Mouse (Mus musculus) limb, embryonic 13.5 days (tissue): ENCODE results near the gene Hdac5. TPM values are rescaled to one million over a fixed set of nuclear protein-coding genes. Genes with fewer than 3 reads are reported as not detected.
A peak's percentile ranks its signal among the peaks of the same experiment; 100 is the strongest.

Experiments used
- ATAC-seq: fragments of 200-750 bp; cut with Nextera tagmentation; 2 replicates; pipeline ENCODE4 v1.8.0; 2017; ENCODE audit warnings: low read depth, moderate number of reproducible peaks, moderate TSS enrichment; ENCODE audit not compliant: low FRiP score
- H3K27ac ChIP-seq: fragments of 300-500 bp; sonication (generic); 2 replicates; pipeline ENCODE4 v1.5.1; 2015; ENCODE audit warnings: inconsistent platforms, mild to moderate bottlenecking, moderate library complexity
- H3K27me3 ChIP-seq: fragments of 300-500 bp; sonication (generic); 2 replicates; pipeline ENCODE4 v1.6.1; 2015; ENCODE audit warnings: mild to moderate bottlenecking, inconsistent platforms
- H3K36me3 ChIP-seq: fragments of 300-500 bp; sonication (generic); 2 replicates; pipeline ENCODE4 v1.6.1; 2015; ENCODE audit warnings: inconsistent platforms, mild to moderate bottlenecking, moderate library complexity
- H3K4me1 ChIP-seq: fragments of 300-500 bp; sonication (generic); 2 replicates; pipeline ENCODE4 v1.6.1; 2015; ENCODE audit warnings: inconsistent platforms
- H3K4me2 ChIP-seq: fragments of 300-500 bp; sonication (generic); replicated peaks from 2 replicates; pipeline ENCODE4 v1.6.1; 2015; ENCODE audit warnings: inconsistent platforms, mild to moderate bottlenecking, moderate library complexity
- H3K4me3 ChIP-seq: fragments of 300-500 bp; sonication (generic); 2 replicates; pipeline ENCODE4 v1.5.1; 2015; ENCODE audit warnings: moderate library complexity, mild to moderate bottlenecking, inconsistent platforms
- H3K9ac ChIP-seq: fragments of 300-500 bp; sonication (generic); 2 replicates; pipeline ENCODE4 v1.6.1; 2015; ENCODE audit warnings: mild to moderate bottlenecking, inconsistent platforms
- H3K9me3 ChIP-seq: fragments of 300-500 bp; sonication (generic); 2 replicates; pipeline ENCODE4 v1.6.1; 2016; ENCODE audit warnings: inconsistent platforms
- whole genome bisulfite sequencing: fragments of 180-500 bp; shearing (Covaris S2); methylation state at CpG from one replicate; pipeline ENCODE4 v1.1.7; 2015; 5-methylcytosine and 5-hydroxymethylcytosine counted together
- polyA plus RNA-seq: library from polyadenylated mRNA; unstranded; fragments of >200 nt; fragmentation: Nextera tagmentation; extraction: Ambion mirVana; gene quantifications from 2 replicates; pipeline ENCODE4 v1.2.1, GENCODE M21; 2015

The Hdac5 gene
- polyA plus RNA-seq, 1 experiment from 2014 or later: 68.6 TPM

- Histone ChIP-seq H3K4me2 (peak overlapping the region; percentile 91), H3K4me3 (peak overlapping the region; percentile 70), H3K9ac (peak overlapping the region; percentile 57), H3K36me3 (peaks cover 35% of the 10 kb centered on the region), H3K4me1 (peaks cover 19% of the 10 kb centered on the region), H3K9me3 (no peaks in the 10 kb centered on the region), H3K27me3 (no peaks in the 10 kb centered on the region), H3K27ac (peak overlapping the region; percentile 33; the same call in 1 of the 2 replicates)
- WGBS: 30% methylated on average over 4 of the region's 4 CpGs
- ATAC-seq: no peak
Measured at GRCm38 (mm10) chr11:102190848-102191247, 39.1 kb downstream of the Hdac5 start.

- Histone ChIP-seq H3K4me3 (peak within 1 kb of the TSS; percentile 70), H3K4me2 (peak within 1 kb of the TSS; percentile 91), H3K27me3 (no peaks in the 10 kb centered on the region), H3K4me1 (peaks cover 19% of the 10 kb centered on the region), H3K36me3 (peaks cover 24% of the 10 kb centered on the region), H3K9ac (peak within 1 kb of the TSS; percentile 79), H3K27ac (peak within 1 kb of the TSS; percentile 69), H3K9me3 (no peaks in the 10 kb centered on the region)
- ATAC-seq: peak; percentile 89
- WGBS: 2% methylated on average over 50 of the region's 50 CpGs
Measured at GRCm38 (mm10) chr11:102189461-102190436, 40.2 kb downstream of the Hdac5 start, which contains the start of gene G6pc3. Gene G6pc3, plus strand, starts transcription at chr11:102189620.

GRCm38 (mm10) chr11:102188980-102189379 lies 41.0 kb downstream of the Hdac5 start:
- 69% methylated on average over 6 of the region's 6 CpGs for WGBS
- peak overlapping the region; percentile 79; the same call in 1 of the 2 replicates for H3K9ac ChIP-seq
- no peak overlapping the region for H3K27ac ChIP-seq
- peak overlapping the region; percentile 70 for H3K4me3 ChIP-seq
- H3K27me3 ChIP-seq: no peaks in the 10 kb centered on the region
- peak overlapping the region; percentile 91 for H3K4me2 ChIP-seq
- H3K36me3 ChIP-seq: peaks cover 16% of the 10 kb centered on the region
- ATAC-seq: no peak
- H3K4me1 ChIP-seq: peaks cover 22% of the 10 kb centered on the region
- no peaks in the 10 kb centered on the region for H3K9me3 ChIP-seq

- no peak overlapping the region for H3K9ac ChIP-seq
- WGBS: 81% methylated on average over 1 of the region's 1 CpGs
- ATAC-seq: no peak
Measured at GRCm38 (mm10) chr11:102186235-102186634, 43.7 kb downstream of the Hdac5 start.

DNA sequence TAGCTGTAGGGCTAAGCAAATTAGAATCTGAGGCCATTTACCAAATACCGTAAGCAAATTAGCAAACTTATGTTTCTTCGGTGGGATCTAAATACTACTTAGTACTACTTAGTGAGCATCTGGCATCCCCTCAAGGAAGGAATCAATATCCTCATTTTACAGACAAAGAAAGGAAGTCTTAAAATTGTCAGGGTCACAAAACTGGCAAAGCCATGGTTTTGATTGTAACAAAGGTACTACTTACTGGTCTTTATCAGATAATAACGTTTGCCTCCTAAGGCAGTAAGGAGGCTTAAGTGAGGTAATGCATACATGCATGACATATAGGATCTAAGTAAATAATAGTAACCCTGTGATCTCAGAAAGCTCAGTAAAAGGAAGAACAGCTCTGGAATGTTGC lies 44.3 kb downstream of the Hdac5 start:
- Histone ChIP-seq H3K27me3 (no peaks in the 10 kb centered on the region), H3K9me3 (no peaks in the 10 kb centered on the region), H3K27ac (no peak overlapping the region; the same call in 1 of the 2 replicates), H3K4me3 (peak overlapping the region; percentile 92), H3K4me1 (peaks cover 25% of the 10 kb centered on the region), H3K9ac (no peak overlapping the region), H3K36me3 (peaks cover 21% of the 10 kb centered on the region), H3K4me2 (peak overlapping the region; percentile 76)
- WGBS: 42% methylated on average over 3 of the region's 3 CpGs
- no peak for ATAC-seq

More at GRCm38 (mm10) chr11:102186235-102186634, 43.7 kb downstream of the Hdac5 start:
- no peaks in the 10 kb centered on the region for H3K9me3 ChIP-seq
- no peak overlapping the region for H3K4me2 ChIP-seq
- no peak overlapping the region for H3K27ac ChIP-seq
- H3K36me3 ChIP-seq: peaks cover 15% of the 10 kb centered on the region
- H3K27me3 ChIP-seq: no peaks in the 10 kb centered on the region
- no peak overlapping the region for H3K4me3 ChIP-seq
- H3K4me1 ChIP-seq: peaks cover 31% of the 10 kb centered on the region

DNA sequence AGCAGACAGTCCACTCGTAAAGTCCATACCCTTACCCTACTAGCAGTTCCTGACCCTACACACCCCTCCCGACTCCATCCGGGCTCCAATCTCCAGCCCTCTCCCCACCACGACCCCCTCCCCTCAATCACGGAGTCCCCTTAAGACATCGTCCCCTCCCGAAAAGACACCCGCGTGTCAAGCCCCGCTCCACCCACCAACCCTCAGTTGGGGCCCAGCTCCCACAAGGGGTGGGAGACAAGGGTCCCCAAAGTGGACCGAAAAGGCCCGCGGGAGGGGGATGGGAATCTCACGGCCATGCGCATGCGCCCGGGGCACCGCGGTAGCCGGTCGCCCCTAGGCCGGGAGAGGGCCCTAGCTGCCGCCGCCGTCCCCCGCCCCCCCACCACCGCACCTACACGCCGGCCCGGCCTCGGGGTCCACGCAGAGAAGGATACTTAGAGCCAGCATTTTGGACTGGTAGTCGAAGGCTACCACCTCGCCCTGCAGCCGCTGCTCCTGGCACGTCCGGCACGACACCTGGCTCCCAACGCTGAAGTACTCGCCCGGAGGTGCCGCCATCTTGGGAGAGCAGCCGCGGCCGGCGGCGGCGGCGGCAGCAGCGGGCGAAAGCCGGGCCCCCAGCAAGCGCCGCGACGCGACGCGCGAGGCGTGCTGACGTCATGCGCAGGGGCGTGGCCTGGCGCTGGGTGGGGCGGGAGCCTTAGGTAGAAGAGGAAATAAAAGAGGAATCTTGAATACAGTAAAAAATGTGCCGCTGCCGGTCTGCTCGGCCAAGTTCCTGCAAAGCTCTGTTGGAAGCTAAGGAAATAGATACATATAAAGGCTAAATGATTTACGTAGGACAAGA lies 45.1 kb downstream of the Hdac5 start, which contains the start of gene Lsm12:
TSS of gene Lsm12 (minus strand) at position 651 of the 850 bp plus-strand sequence.
- Histone ChIP-seq H3K27ac (peak within 1 kb of the TSS; percentile 93), H3K4me2 (peak within 1 kb of the TSS; percentile 76), H3K4me1 (peaks cover 23% of the 10 kb centered on the region), H3K27me3 (no peaks in the 10 kb centered on the region), H3K9ac (peak within 1 kb of the TSS; percentile 91), H3K36me3 (peaks cover 28% of the 10 kb centered on the region), H3K4me3 (peak within 1 kb of the TSS; percentile 92), H3K9me3 (no peaks in the 10 kb centered on the region)
- under 1% methylated on average over 70 of the region's 70 CpGs for WGBS
- peak; percentile 85 for ATAC-seq

DNA sequence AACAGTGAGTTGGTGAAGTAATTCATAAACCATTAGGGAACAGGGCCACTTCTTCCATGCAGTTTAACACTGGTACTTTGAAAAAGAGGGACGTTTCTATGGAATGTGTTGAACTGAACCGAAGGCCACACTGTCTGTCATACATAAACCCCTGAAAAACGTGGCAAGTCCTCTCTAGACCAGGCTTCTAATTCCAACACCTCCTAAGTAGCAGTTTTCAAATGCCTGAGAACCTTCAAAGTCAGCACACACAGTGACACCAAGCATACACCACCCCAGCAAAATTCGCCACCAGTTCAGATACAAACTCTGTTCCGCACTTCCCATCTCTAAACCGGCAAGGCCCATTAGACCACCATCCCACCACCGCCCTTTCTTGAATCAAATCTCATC lies 45.7 kb downstream of the Hdac5 start:
- no peaks in the 10 kb centered on the region for H3K9me3 ChIP-seq
- peak overlapping the region; percentile 93 for H3K27ac ChIP-seq
- WGBS: 3% methylated on average over 7 of the region's 7 CpGs
- H3K27me3 ChIP-seq: no peaks in the 10 kb centered on the region
- no peak for ATAC-seq
- H3K36me3 ChIP-seq: peaks cover 34% of the 10 kb centered on the region
- H3K4me1 ChIP-seq: peaks cover 25% of the 10 kb centered on the region
- H3K4me3 ChIP-seq: peak overlapping the region; percentile 92
- peak overlapping the region; percentile 76 for H3K4me2 ChIP-seq
- peak overlapping the region; percentile 91 for H3K9ac ChIP-seq

DNA sequence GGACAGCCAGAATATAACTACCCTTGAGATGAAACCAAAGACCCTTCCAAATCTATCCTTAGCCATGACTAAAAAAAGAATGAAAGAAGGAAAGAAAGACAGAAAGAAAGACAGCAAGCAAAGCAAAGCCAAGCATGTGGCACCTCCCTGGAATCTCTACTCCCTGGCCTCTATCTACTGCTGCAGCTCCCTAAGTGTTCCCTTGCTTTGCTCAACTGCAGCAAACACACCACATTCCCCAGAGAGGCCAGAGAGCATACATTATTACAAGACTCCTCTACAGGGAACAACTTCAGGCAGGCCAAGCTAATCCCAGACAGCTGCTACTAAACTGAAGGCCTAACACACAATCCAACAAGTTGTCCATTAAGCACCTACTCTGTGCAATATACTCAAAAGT lies 50.1 kb downstream of the Hdac5 start:
- Histone ChIP-seq H3K27ac (no peak overlapping the region), H3K36me3 (peaks cover 70% of the 10 kb centered on the region), H3K4me2 (no peak overlapping the region), H3K4me3 (no peak overlapping the region), H3K4me1 (peaks cover 23% of the 10 kb centered on the region), H3K27me3 (no peaks in the 10 kb centered on the region), H3K9me3 (no peaks in the 10 kb centered on the region), H3K9ac (no peak overlapping the region)
- ATAC-seq: no peak

DNA sequence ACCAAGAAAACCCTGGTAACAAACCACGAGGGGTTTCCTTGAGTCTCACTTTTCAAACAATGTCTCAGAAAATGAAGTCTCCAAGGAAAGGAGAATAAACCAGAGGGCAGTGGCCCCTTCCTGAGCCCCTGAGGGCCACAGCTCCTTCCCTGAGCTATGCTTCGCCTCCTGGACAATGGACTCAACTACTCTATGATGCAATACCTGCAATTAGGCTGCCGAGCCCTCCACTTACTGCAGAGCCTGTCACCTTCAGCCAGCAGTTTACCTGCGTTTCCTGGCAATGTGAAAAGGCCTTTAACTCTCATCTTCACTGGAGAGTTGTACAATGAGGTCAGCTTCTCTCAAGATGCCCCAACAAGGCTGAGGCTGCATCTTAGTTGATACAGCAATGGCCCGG lies 61.3 kb downstream of the Hdac5 start:
- no peak for ATAC-seq
- no peaks in the 10 kb centered on the region for H3K27me3 ChIP-seq
- H3K4me2 ChIP-seq: no peak overlapping the region
- H3K27ac ChIP-seq: no peak overlapping the region
- WGBS: 92% methylated on average over 5 of the region's 5 CpGs
- no peak overlapping the region for H3K9ac ChIP-seq
- H3K4me3 ChIP-seq: no peak overlapping the region
- H3K9me3 ChIP-seq: no peaks in the 10 kb centered on the region
- H3K4me1 ChIP-seq: no peaks in the 10 kb centered on the region
- peaks cover 70% of the 10 kb centered on the region for H3K36me3 ChIP-seq

GRCm38 (mm10) chr11:102167539-102167938 lies 62.4 kb downstream of the Hdac5 start:
- 87% methylated on average over 5 of the region's 5 CpGs for WGBS

DNA sequence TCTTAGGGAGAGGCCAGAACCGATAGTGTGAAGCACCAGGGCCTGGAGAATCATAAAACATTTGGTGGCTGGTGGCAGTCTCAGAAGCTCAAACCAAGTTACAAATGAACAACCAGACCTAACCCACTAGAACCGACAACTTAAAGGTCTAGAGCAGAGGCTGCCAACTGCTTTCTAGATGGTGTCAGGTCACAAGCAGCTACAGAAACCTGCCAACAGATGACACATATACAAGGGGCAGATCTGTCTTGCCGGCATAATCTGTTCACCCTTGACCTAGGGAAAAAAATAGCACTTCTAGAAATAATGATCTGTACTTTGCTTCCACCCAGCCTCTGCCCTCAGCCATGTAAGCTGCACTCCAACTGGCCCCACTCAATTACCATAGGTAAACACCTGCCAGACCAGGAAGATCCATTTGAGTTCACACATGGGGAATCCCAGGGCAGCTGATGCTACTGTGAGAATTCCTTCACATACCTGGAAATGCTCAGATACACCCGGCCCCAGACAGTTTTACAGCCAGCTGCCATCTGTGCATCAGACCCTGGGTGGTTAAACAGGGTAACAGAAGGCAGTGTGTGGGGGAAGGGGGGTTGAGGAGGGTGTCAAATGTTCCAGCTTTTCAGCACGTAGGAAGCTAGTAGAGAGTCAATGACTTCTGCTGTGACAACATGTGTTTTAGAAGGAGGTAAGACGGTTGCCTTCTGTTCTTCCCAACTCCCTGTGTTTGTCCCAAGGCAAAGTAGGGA lies 63.8 kb downstream of the Hdac5 start:
- 21% methylated on average over 6 of the region's 6 CpGs for WGBS
- Histone ChIP-seq H3K36me3 (peaks cover 90% of the 10 kb centered on the region), H3K9ac (no peak overlapping the region), H3K4me1 (no peaks in the 10 kb centered on the region), H3K27ac (no peak overlapping the region), H3K4me2 (no peak overlapping the region), H3K9me3 (no peaks in the 10 kb centered on the region), H3K27me3 (no peaks in the 10 kb centered on the region), H3K4me3 (no peak overlapping the region)
- no peak for ATAC-seq

More at GRCm38 (mm10) chr11:102167539-102167938, 62.4 kb downstream of the Hdac5 start:
- no peak overlapping the region for H3K4me2 ChIP-seq
- no peak overlapping the region for H3K9ac ChIP-seq
- no peak overlapping the region for H3K27ac ChIP-seq
- H3K4me1 ChIP-seq: no peaks in the 10 kb centered on the region
- no peak for ATAC-seq
- peaks cover 78% of the 10 kb centered on the region for H3K36me3 ChIP-seq
- no peaks in the 10 kb centered on the region for H3K27me3 ChIP-seq
- H3K9me3 ChIP-seq: no peaks in the 10 kb centered on the region
- H3K4me3 ChIP-seq: no peak overlapping the region
